Mouse (Mus musculus) heart, postnatal 0 days (tissue): ENCODE data around the gene Zbtb42. TPM values are rescaled to one million over a fixed set of nuclear protein-coding genes. Genes with fewer than 3 reads are reported as not detected.

ENCODE experiments used
- ATAC-seq: fragments of 200-750 bp; cut with Nextera tagmentation; 2 replicates; pipeline ENCODE4 v1.8.0; 2017; ENCODE audit warnings: low read depth, moderate number of reproducible peaks, moderate library complexity; ENCODE audit not compliant: insufficient read depth
- DNase-seq: peaks from one replicate; pipeline ENCODE4 v3.0.0-alpha.2; 2016; ENCODE audit warnings: low spot score
- H3K27ac ChIP-seq: fragments of 300-500 bp; sonication (generic); 2 replicates; pipeline ENCODE4 v1.5.1; 2014; ENCODE audit warnings: low read depth, mild to moderate bottlenecking
- H3K27me3 ChIP-seq: fragments of 300-500 bp; sonication (generic); 2 replicates; pipeline ENCODE4 v1.6.1; 2014; ENCODE audit warnings: low read length, mixed read lengths; ENCODE audit not compliant: control insufficient read depth, insufficient read depth
- H3K36me3 ChIP-seq: fragments of 300-500 bp; sonication (generic); replicated peaks from 2 replicates; pipeline ENCODE4 v1.6.1; 2014; ENCODE audit warnings: low read length, mixed read lengths; ENCODE audit not compliant: control insufficient read depth, insufficient read depth
- H3K4me1 ChIP-seq: fragments of 300-500 bp; sonication (generic); 2 replicates; pipeline ENCODE4 v1.6.1; 2014; ENCODE audit warnings: antibody characterized with exemption; ENCODE audit not compliant: control insufficient read depth, insufficient read depth
- H3K4me2 ChIP-seq: fragments of 300-500 bp; sonication (generic); 2 replicates; pipeline ENCODE4 v1.6.1; 2014; ENCODE audit warnings: low read depth, mild to moderate bottlenecking, low read length, moderate library complexity
- H3K4me3 ChIP-seq: fragments of 300-500 bp; sonication (generic); 2 replicates; pipeline ENCODE4 v1.5.1; 2014; ENCODE audit warnings: low read depth, low read length
- H3K9ac ChIP-seq: fragments of 300-500 bp; sonication (generic); replicated peaks from 2 replicates; pipeline ENCODE4 v1.6.1; 2014; ENCODE audit warnings: low read depth, low read length, mixed read lengths
- H3K9me3 ChIP-seq: fragments of 300-500 bp; sonication (generic); replicated peaks from 2 replicates; pipeline ENCODE4 v1.6.1; 2016; ENCODE audit warnings: low read length; ENCODE audit not compliant: control insufficient read depth
- CTCF ChIP-seq: IDR thresholded peaks from 2 replicates; pipeline ENCODE4 v1.5.1; 2016; ENCODE audit warnings: antibody characterized with exemption, control low read depth, low read depth
- EP300 ChIP-seq: IDR thresholded peaks from 2 replicates; pipeline ENCODE4 v1.6.1; 2016; ENCODE audit warnings: antibody characterized with exemption, low read depth
- WGBS: fragments of 180-500 bp; shearing (Covaris S2); extraction: QIAGEN DNeasy Blood & Tissue Kit; methylation state at CpG from one replicate; pipeline ENCODE4 v1.1.7; 2014; 5-methylcytosine and 5-hydroxymethylcytosine counted together
- polyA plus RNA-seq: library from polyadenylated mRNA; unstranded; fragments of >200 nt; fragmentation: Nextera tagmentation; extraction: Ambion mirVana; gene quantifications from 2 replicates; pipeline ENCODE4 v1.2.1, GENCODE M21; 2015
- total RNA-seq: library from RNA; depleted of rRNA; stranded (reverse); fragments of >200 nt; gene quantifications from 2 replicates; pipeline ENCODE4 v1.2.3, GENCODE M21; 2014; ENCODE audit warnings: low replicate concordance

The Zbtb42 gene
- total and polyA plus RNA-seq, 2 experiments from 2014 or later, result 3.2 to 4.6 TPM

- no peak for ATAC-seq
Measured at GRCm38 (mm10) chr12:112677076-112677475, 1.6 kb upstream of the Zbtb42 start.

GRCm38 (mm10) chr12:112677943-112678554 is 579 bp upstream of the Zbtb42 start:
- DNase-seq (no peak), ATAC-seq (no peak)
- peaks cover 23% of the 10 kb centered on the region; the same call in 1 of the 2 replicates for H3K36me3 ChIP-seq
- WGBS, result 30% methylated on average over 19 of the region's 19 CpGs
- no peaks in the 10 kb centered on the region for H3K9me3 ChIP-seq
- peak overlapping the region; percentile 72 for H3K9ac ChIP-seq
- TF ChIP-seq CTCF, result 0 out of 2 replicates have a peak, but pooled peaks have one; percentile 38
- no peak for TF ChIP-seq EP300
- peaks cover 8% of the 10 kb centered on the region; the same call in 1 of the 2 replicates for H3K27me3 ChIP-seq
- peaks cover 15% of the 10 kb centered on the region for H3K4me1 ChIP-seq
- peak overlapping the region; percentile 81 for H3K4me3 ChIP-seq
- peak overlapping the region; percentile 95 for H3K4me2 ChIP-seq
- H3K27ac ChIP-seq, result peak overlapping the region; percentile 79

More at GRCm38 (mm10) chr12:112677076-112677475, 1.6 kb upstream of the Zbtb42 start:
- no peak for DNase-seq
- TF ChIP-seq CTCF, result no peak
- TF ChIP-seq EP300, result no peak
- no peak overlapping the region for H3K9ac ChIP-seq
- WGBS, result 33% methylated on average over 5 of the region's 5 CpGs
- no peak overlapping the region for H3K4me2 ChIP-seq
- no peak overlapping the region for H3K27ac ChIP-seq
- no peak overlapping the region for H3K4me3 ChIP-seq
- peaks cover 22% of the 10 kb centered on the region; the same call in 1 of the 2 replicates for H3K36me3 ChIP-seq
- H3K9me3 ChIP-seq, result no peaks in the 10 kb centered on the region
- H3K27me3 ChIP-seq, result peaks cover 8% of the 10 kb centered on the region; the same call in 1 of the 2 replicates
- peaks cover 23% of the 10 kb centered on the region for H3K4me1 ChIP-seq

- Histone ChIP-seq H3K4me2 (peak overlapping the region; percentile 95), H3K4me3 (peak overlapping the region; percentile 81), H3K4me1 (peaks cover 15% of the 10 kb centered on the region), H3K9me3 (no peaks in the 10 kb centered on the region), H3K36me3 (peaks cover 23% of the 10 kb centered on the region; the same call in 1 of the 2 replicates), H3K27me3 (peaks cover 8% of the 10 kb centered on the region; the same call in 1 of the 2 replicates), H3K9ac (peak overlapping the region; percentile 72), H3K27ac (peak overlapping the region; percentile 79)
- TF ChIP-seq EP300, result no peak
- no peak for TF ChIP-seq CTCF
- WGBS, result 8% methylated on average over 66 of the region's 87 CpGs
- DNase-seq, result no peak
- peak; percentile 15 for ATAC-seq
Measured at GRCm38 (mm10) chr12:112679027-112679996, 684 bp downstream of the Zbtb42 start.

GRCm38 (mm10) chr12:112683351-112683750 is 4.7 kb downstream of the Zbtb42 start:
- H3K9ac ChIP-seq, result no peak overlapping the region
- no peak for DNase-seq
- no peak for ATAC-seq
- H3K27me3 ChIP-seq, result peaks cover 8% of the 10 kb centered on the region; the same call in 1 of the 2 replicates
- H3K4me3 ChIP-seq, result no peak overlapping the region
- no peak overlapping the region for H3K4me2 ChIP-seq
- H3K36me3 ChIP-seq, result peaks cover 23% of the 10 kb centered on the region; the same call in 1 of the 2 replicates
- H3K27ac ChIP-seq, result no peak overlapping the region
- peaks cover 5% of the 10 kb centered on the region; the same call in 1 of the 2 replicates for H3K4me1 ChIP-seq
- no peaks in the 10 kb centered on the region for H3K9me3 ChIP-seq
- TF ChIP-seq CTCF (no peak), EP300 (no peak)
- WGBS, result 52% methylated on average over 7 of the region's 7 CpGs

- Histone ChIP-seq H3K9ac (no peak overlapping the region), H3K4me1 (peaks cover 9% of the 10 kb centered on the region), H3K27me3 (no peaks in the 10 kb centered on the region), H3K27ac (no peak overlapping the region), H3K9me3 (no peaks in the 10 kb centered on the region), H3K36me3 (no peaks in the 10 kb centered on the region), H3K4me2 (no peak overlapping the region), H3K4me3 (no peak overlapping the region)
- DNase-seq, result no peak
- TF ChIP-seq EP300, result no peak
- TF ChIP-seq CTCF, result no peak
- no peak for ATAC-seq
- 40% methylated on average over 15 of the region's 15 CpGs for WGBS
Measured at GRCm38 (mm10) chr12:112688458-112688857, 9.8 kb downstream of the Zbtb42 start.
